Mouse (Mus musculus) cortical plate, adult 2 months (tissue): Measurements from ENCODE around the gene C1rl.

Experiments used
- CTCF ChIP-seq: fragments of 200-500 bp; IDR thresholded peaks from 2 replicates; pipeline ENCODE4 v1.5.1; 2011; ENCODE audit warnings: mild to moderate bottlenecking, control low read depth, low read length; ENCODE audit not compliant: insufficient read depth; ENCODE audit errors: extremely low read depth
- POLR2A ChIP-seq: fragments of 200-500 bp; IDR thresholded peaks from 2 replicates; pipeline ENCODE4 v1.6.1; 2011; ENCODE audit warnings: mild to moderate bottlenecking, low read length, control low read depth; ENCODE audit not compliant: insufficient read depth; ENCODE audit errors: extremely low read depth

GRCm38 (mm10) chr6:124505028-124505427 lies 12.1 kb downstream of the C1rl start:
- TF ChIP-seq CTCF (no peak), POLR2A (no peak)
